In genomic region chr6:140599337-140599736, GRCm38 (mm10) we compare ENCODE assay signal across 13 mouse cellular contexts.
"Had no signal": no experiment of that assay in that cellular context is flagged by ENCODE, and none has a peak within 500 bp of the region (broad histone marks: within the 10 kb centered on the region; RNA-seq: fewer than 3 reads in every experiment).

No protein-coding gene starts in this region.

- ATAC-seq: lung, postnatal 0 days had no signal

- H3K9me3 ChIP-seq: limb, embryonic 10.5 days; liver, embryonic 15.5 days; neural tube, embryonic 12.5 days had no signal

- H3K4me3 ChIP-seq: left cerebral cortex, adult 2 months; limb, embryonic 10.5 days; liver, embryonic 15.5 days; myocyte; neural tube, embryonic 12.5 days had no signal

- H3K36me3 ChIP-seq: liver, embryonic 15.5 days had no signal

- H3K4me2 ChIP-seq: liver, embryonic 11.5 days; liver, embryonic 15.5 days; neural tube, embryonic 12.5 days had no signal

- H3K27me3 ChIP-seq: liver, embryonic 15.5 days; neural tube, embryonic 12.5 days had no signal

- DNase-seq: kidney, adult 18-20 months; kidney, postnatal 25 days; lung, adult 2 months; spleen, adult 18-20 months; thymus, postnatal 14 days had no signal

- H3K27ac ChIP-seq: left cerebral cortex, adult 2 months; limb, embryonic 10.5 days; liver, embryonic 15.5 days; macrophage; neural tube, embryonic 12.5 days had no signal

- H3K4me1 ChIP-seq: liver, embryonic 15.5 days had no signal

- H3K9ac ChIP-seq: liver, embryonic 15.5 days; neural tube, embryonic 12.5 days had no signal
